Mouse (Mus musculus) adrenal gland, postnatal 25 days (tissue): ENCODE measurements around the gene Fgfr2. TPM values are rescaled to one million over a fixed set of nuclear protein-coding genes. Genes with fewer than 3 reads are reported as not detected.

ENCODE experiments used
- DNase-seq: peaks from one replicate; pipeline ENCODE4 v3.0.0; 2021; ENCODE audit warnings: mixed read lengths
- total RNA-seq: library from RNA; stranded (reverse); gene quantifications from 2 replicates; pipeline ENCODE4 v1.2.3, GENCODE M21; 2021

Gene Fgfr2
- total RNA-seq, 1 experiment from 2014 or later: 186 TPM

- no peak for DNase-seq
Observed at GRCm38 (mm10) chr7:132800868-132801267, 322.3 kb downstream of the Fgfr2 start.

GRCm38 (mm10) chr7:132799119-132800016, 323.8 kb downstream of the Fgfr2 start:
- DNase-seq: no peak

GRCm38 (mm10) chr7:132795141-132795540, 328.0 kb downstream of the Fgfr2 start:
- no peak for DNase-seq

GRCm38 (mm10) chr7:132793467-132793866, 329.7 kb downstream of the Fgfr2 start:
- no peak for DNase-seq

GRCm38 (mm10) chr7:132790447-132791219, 332.5 kb downstream of the Fgfr2 start:
- no peak for DNase-seq

GRCm38 (mm10) chr7:132788826-132789225, 334.3 kb downstream of the Fgfr2 start:
- peak; percentile 59 for DNase-seq

- no peak for DNase-seq
Observed at GRCm38 (mm10) chr7:132787496-132788190, 335.5 kb downstream of the Fgfr2 start.

- no peak for DNase-seq
Observed at GRCm38 (mm10) chr7:132787022-132787421, 336.1 kb downstream of the Fgfr2 start.

GRCm38 (mm10) chr7:132786522-132786921, 336.6 kb downstream of the Fgfr2 start:
- DNase-seq: no peak

- no peak for DNase-seq
Observed at GRCm38 (mm10) chr7:132786011-132786410, 337.1 kb downstream of the Fgfr2 start.

GRCm38 (mm10) chr7:132784101-132784500, 339.0 kb downstream of the Fgfr2 start:
- DNase-seq: no peak

- no peak for DNase-seq
Observed at GRCm38 (mm10) chr7:132781850-132782249, 341.3 kb downstream of the Fgfr2 start.

- no peak for DNase-seq
Observed at GRCm38 (mm10) chr7:132781130-132781814, 341.9 kb downstream of the Fgfr2 start.

- no peak for DNase-seq
Observed at GRCm38 (mm10) chr7:132780611-132781010, 342.5 kb downstream of the Fgfr2 start.

- DNase-seq: no peak
Observed at GRCm38 (mm10) chr7:132778630-132779029, 344.5 kb downstream of the Fgfr2 start.

- no peak for DNase-seq
Observed at GRCm38 (mm10) chr7:132777728-132778453, 345.3 kb downstream of the Fgfr2 start.

GRCm38 (mm10) chr7:132777117-132777516, 346.0 kb downstream of the Fgfr2 start:
- no peak for DNase-seq

- DNase-seq: peak; percentile 70
Observed at GRCm38 (mm10) chr7:132776338-132777111, 346.6 kb downstream of the Fgfr2 start.

- DNase-seq: no peak
Observed at GRCm38 (mm10) chr7:132775922-132776321, 347.2 kb downstream of the Fgfr2 start.

- DNase-seq: peak; percentile 77
Observed at GRCm38 (mm10) chr7:132775333-132775732, 347.8 kb downstream of the Fgfr2 start.
